Mouse (Mus musculus): ENCODE results near the gene Pcnx.
"Not testable (repeated sequence)": the region's sequence is repeated elsewhere in the genome, so short reads cannot be mapped to it uniquely, and the experiment has no call there.

Gene Pcnx

GRCm38 (mm10) chr12:81965416-81965815 is 105.6 kb downstream of the Pcnx start:
- DNase-seq (ENCODE audit: low spot score) = no peak

GRCm38 (mm10) chr12:81971042-81971883 is 111.4 kb downstream of the Pcnx start:
- no peak for DNase-seq (ENCODE audit: low spot score)

GRCm38 (mm10) chr12:81971884-81972362 is 112.1 kb downstream of the Pcnx start:
- no peak for DNase-seq (ENCODE audit: low spot score)

- DNase-seq (ENCODE audit: low spot score) = no peak
These were observed 115.0 kb downstream of the Pcnx start for GRCm38 (mm10) chr12:81974806-81975205.

GRCm38 (mm10) chr12:81977346-81977745 is 117.5 kb downstream of the Pcnx start:
- DNase-seq (ENCODE audit: low spot score) = no peak

- no peak for DNase-seq (ENCODE audit: low spot score)
These were observed 119.5 kb downstream of the Pcnx start for GRCm38 (mm10) chr12:81979312-81979711.

GRCm38 (mm10) chr12:81992106-81992505 is 132.3 kb downstream of the Pcnx start:
- DNase-seq (ENCODE audit: low spot score) = no peak

GRCm38 (mm10) chr12:81992996-81993395 is 133.2 kb downstream of the Pcnx start:
- no peak for DNase-seq (ENCODE audit: low spot score)

GRCm38 (mm10) chr12:81994911-81995667 is 135.3 kb downstream of the Pcnx start:
- no peak for DNase-seq (ENCODE audit: low spot score)

GRCm38 (mm10) chr12:81996679-81997362 is 137.0 kb downstream of the Pcnx start:
- DNase-seq (ENCODE audit: low spot score) = no peak

- no peak for DNase-seq (ENCODE audit: low spot score)
These were observed 137.7 kb downstream of the Pcnx start for GRCm38 (mm10) chr12:81997497-81997896.

- not testable (repeated sequence) for DNase-seq (ENCODE audit: low spot score)
These were observed 142.9 kb downstream of the Pcnx start for GRCm38 (mm10) chr12:82002697-82003096.

- not testable (repeated sequence) for DNase-seq (ENCODE audit: low spot score)
These were observed 166.2 kb downstream of the Pcnx start for GRCm38 (mm10) chr12:82025901-82026633.

GRCm38 (mm10) chr12:82033524-82033923 is 173.7 kb downstream of the Pcnx start:
- DNase-seq (ENCODE audit: low spot score) = not testable (repeated sequence)

GRCm38 (mm10) chr12:82033973-82034372 is 174.2 kb downstream of the Pcnx start:
- not testable (repeated sequence) for DNase-seq (ENCODE audit: low spot score)

GRCm38 (mm10) chr12:82044078-82044477 is 184.3 kb downstream of the Pcnx start:
- DNase-seq (ENCODE audit: low spot score) = not testable (repeated sequence)

All from testis, postnatal 10 days (tissue).